Mouse (Mus musculus) adrenal gland, postnatal 4 days (tissue): Measurements from ENCODE around the gene Cttn. TPM values are rescaled to one million over a fixed set of nuclear protein-coding genes. Genes with fewer than 3 reads are reported as not detected.

Experiments used
- DNase-seq, 2 experiments: peaks; one replicate each; pipeline ENCODE4 v3.0.0; 2021 to 2022; ENCODE audit warnings: low spot score in 2 of 2, mixed read lengths in 2 of 2
- total RNA-seq, 2 experiments: library from RNA; stranded (reverse); gene quantifications; 2 replicates each; pipeline ENCODE4 v1.2.3; 2021

Gene Cttn
- total RNA-seq, 2 experiments from 2014 or later = 189 to 193 TPM

GRCm38 (mm10) chr7:144402492-144402891, 68.3 kb downstream of the Cttn start:
- no peak for DNase-seq

GRCm38 (mm10) chr7:144391727-144392126, 79.1 kb downstream of the Cttn start:
- DNase-seq = no peak

- DNase-seq = no peak
Observed at GRCm38 (mm10) chr7:144390676-144391075, 80.1 kb downstream of the Cttn start.

- no peak for DNase-seq
Observed at GRCm38 (mm10) chr7:144389704-144390103, 81.1 kb downstream of the Cttn start.

- no peak for DNase-seq
Observed at GRCm38 (mm10) chr7:144387537-144387936, 83.3 kb downstream of the Cttn start.

Other genes with a start within 250 kb of the Cttn start
- gene Ppfia1, start 82.7 kb upstream of the Cttn start, total RNA-seq = 10 to 100 TPM; 61.1 to 72.8 TPM
- 10 to 100 TPM; 13.3 to 14.4 TPM for gene Fadd, start 111.5 kb upstream of the Cttn start, total RNA-seq